Comparison of ENCODE assay signal across 25 mouse cellular contexts in the genomic region with DNA sequence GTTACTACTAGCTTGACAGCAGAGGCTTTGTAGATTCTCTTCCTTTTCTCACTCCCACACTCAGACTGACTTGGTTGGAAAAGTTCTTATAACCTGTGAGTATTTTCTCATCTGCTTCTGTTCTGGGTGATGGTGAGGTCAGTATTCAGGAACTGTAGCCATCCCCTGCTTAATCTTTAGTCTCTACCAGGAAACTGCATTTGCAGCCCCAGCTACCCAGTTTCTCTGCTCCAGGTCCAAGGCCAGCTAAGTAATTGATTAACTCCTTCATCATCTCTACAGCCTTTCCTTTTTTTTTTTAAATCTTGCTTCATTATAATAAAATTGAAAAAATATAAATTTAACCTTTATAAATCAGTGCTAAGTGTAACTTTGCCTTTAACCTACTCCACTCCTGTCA.
A peak's percentile ranks its signal among the peaks of the same experiment; 100 is the strongest.
DNase-seq lines count a peak whose midpoint lies in the region; ATAC-seq and TF ChIP-seq lines count a peak whose summit lies in the region.
"Had no signal": no experiment of that assay in that cellular context is flagged by ENCODE, and none has a peak within 500 bp of the region (broad histone marks: within the 10 kb centered on the region; RNA-seq: fewer than 3 reads in every experiment).

No protein-coding gene starts in this region.

- ATAC-seq in kidney, embryonic 16.5 days (ENCODE audit: low FRiP score, low TSS enrichment): no peak; the same call in 1 of the 2 replicates
- ATAC-seq in lung, embryonic 14.5 days (ENCODE audit: insufficient read depth): 0 out of 2 replicates have a peak, but pooled peaks have one; percentile 13
- ATAC-seq in granulocyte monocyte progenitor cell, adult 5-6 weeks (replicated peaks; ENCODE audit: poor library complexity, severe bottlenecking): no peak
- ATAC-seq: activated CD4-positive, CD25-positive, alpha-beta regulatory T cell, adult 4 months; forebrain, embryonic 16.5 days; hindbrain, postnatal 0 days; midbrain, embryonic 13.5 days had no signal

- H3K4me2 ChIP-seq in kidney, embryonic 16.5 days (replicated peaks; ENCODE audit: low read depth, low read length): no peak overlapping the region
- no peak overlapping the region for H3K4me2 ChIP-seq in lung, embryonic 14.5 days
- H3K4me2 ChIP-seq: heart, embryonic 11.5 days; hindbrain, embryonic 12.5 days; midbrain, embryonic 13.5 days had no signal

- H3K27me3 ChIP-seq in kidney, embryonic 16.5 days (ENCODE audit: insufficient read depth, low read length): no peaks in the 10 kb centered on the region
- H3K27me3 ChIP-seq in lung, embryonic 14.5 days (ENCODE audit: insufficient read depth, low read length): no peaks in the 10 kb centered on the region
- H3K27me3 ChIP-seq: CH12.LX; hindbrain, embryonic 12.5 days; midbrain, embryonic 13.5 days had no signal

- no peak overlapping the region for H3K9ac ChIP-seq in kidney, embryonic 16.5 days (replicated peaks; ENCODE audit: low read length)
- no peak overlapping the region for H3K9ac ChIP-seq in lung, embryonic 14.5 days
- H3K9ac ChIP-seq: hindbrain, embryonic 12.5 days; limb, embryonic 13.5 days; liver, embryonic 14.5 days; midbrain, embryonic 13.5 days had no signal

- TF ChIP-seq CTCF in gastrocnemius, adult 2 months (IDR thresholded peaks at IDR 0.05): no peak
- TF ChIP-seq CTCF in lung, embryonic 14.5 days (IDR thresholded peaks at IDR 0.05; ENCODE audit: low read depth): no peak

- no peaks in the 10 kb centered on the region for H3K9me3 ChIP-seq in kidney, embryonic 16.5 days (ENCODE audit: low read length)
- H3K9me3 ChIP-seq in lung, embryonic 14.5 days (ENCODE audit: low read depth, low read length): no peaks in the 10 kb centered on the region
- H3K9me3 ChIP-seq: hindbrain, embryonic 12.5 days; limb, embryonic 13.5 days; midbrain, embryonic 13.5 days had no signal

- intact Hi-C loops in gastrocnemius, adult 2 months (cut with DNase I): no loop called here
- intact Hi-C loops in gastrocnemius, postnatal 36 days (cut with DNase I): no loop called here

- peaks cover 4% of the 10 kb centered on the region; the same call in 1 of the 2 replicates for H3K4me1 ChIP-seq in kidney, embryonic 16.5 days (ENCODE audit: insufficient read depth, low read length)
- H3K4me1 ChIP-seq in lung, embryonic 14.5 days (ENCODE audit: insufficient read depth): no peaks in the 10 kb centered on the region
- H3K4me1 ChIP-seq: hindbrain, embryonic 12.5 days; midbrain, embryonic 13.5 days had no signal

- H3K27ac ChIP-seq in gastrocnemius, adult 2 months: peak overlapping the region; percentile 63
- H3K27ac ChIP-seq in kidney, embryonic 16.5 days (ENCODE audit: low read length): peak overlapping the region; percentile 3; the same call in 1 of the 2 replicates
- no peak overlapping the region for H3K27ac ChIP-seq in lung, embryonic 14.5 days (ENCODE audit: low read depth)
- H3K27ac ChIP-seq: hindbrain, embryonic 12.5 days; hindbrain, postnatal 0 days; liver, embryonic 14.5 days; macrophage; midbrain, embryonic 13.5 days had no signal

- H3K4me3 ChIP-seq in gastrocnemius, adult 2 months: no peak overlapping the region
- no peak overlapping the region for H3K4me3 ChIP-seq in kidney, embryonic 16.5 days (ENCODE audit: low read length)
- no peak overlapping the region for H3K4me3 ChIP-seq in lung, embryonic 14.5 days (ENCODE audit: low read depth, low read length)
- H3K4me3 ChIP-seq: erythroblast, embryonic 14.5 days; hindbrain, embryonic 12.5 days; limb, embryonic 13.5 days; midbrain, embryonic 13.5 days had no signal

- H3K36me3 ChIP-seq in kidney, embryonic 16.5 days (ENCODE audit: insufficient read depth, low read length): no peaks in the 10 kb centered on the region
- no peaks in the 10 kb centered on the region for H3K36me3 ChIP-seq in lung, embryonic 14.5 days (ENCODE audit: insufficient read depth)
- H3K36me3 ChIP-seq: hindbrain, embryonic 12.5 days; limb, embryonic 13.5 days; midbrain, embryonic 13.5 days had no signal

- DNase-seq in gastrocnemius, adult 2 months: no peak
- no peak for DNase-seq in gastrocnemius, postnatal 36 days
- DNase-seq in kidney, adult 18-20 months: no peak
- no peak for DNase-seq in lung, embryonic 14.5 days
- DNase-seq in lung, postnatal 14 days: no peak
- DNase-seq in adrenal gland, postnatal 25 days: no peak
- DNase-seq: cerebellum, adult 2 months; cerebellum, postnatal 14 days; gastrocnemius, postnatal 10 days; heart, adult 11 months; heart, postnatal 36 days; thymus, postnatal 4 days had no signal
